Mouse (Mus musculus): ENCODE measurements around the gene Cacna1a.

The Cacna1a gene

DNA sequence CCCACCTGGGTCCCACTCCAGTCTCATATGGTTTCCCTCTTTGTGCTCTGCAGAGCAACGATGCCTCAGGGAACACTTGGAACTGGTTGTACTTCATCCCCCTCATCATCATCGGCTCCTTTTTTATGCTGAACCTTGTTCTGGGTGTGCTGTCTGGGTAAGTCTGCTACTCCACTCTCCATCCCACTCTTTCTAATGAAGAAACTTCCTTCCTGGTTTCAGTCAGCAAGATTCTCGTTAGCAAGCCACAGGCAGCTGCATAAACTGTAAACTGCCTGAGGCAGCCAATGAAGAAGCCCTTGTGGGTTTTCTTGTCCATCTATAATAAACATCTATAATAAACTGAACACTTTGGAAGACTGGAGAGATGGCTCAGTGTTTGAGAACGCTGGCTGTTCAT is 145.1 kb downstream of the Cacna1a start:
- in situ Hi-C loops (cut with MboI, MseI) = no loop called here

- in situ Hi-C loops (cut with MboI, MseI) = no loop called here
Observed at GRCm38 (mm10) chr8:84536917-84537316, 148.7 kb downstream of the Cacna1a start.

DNA sequence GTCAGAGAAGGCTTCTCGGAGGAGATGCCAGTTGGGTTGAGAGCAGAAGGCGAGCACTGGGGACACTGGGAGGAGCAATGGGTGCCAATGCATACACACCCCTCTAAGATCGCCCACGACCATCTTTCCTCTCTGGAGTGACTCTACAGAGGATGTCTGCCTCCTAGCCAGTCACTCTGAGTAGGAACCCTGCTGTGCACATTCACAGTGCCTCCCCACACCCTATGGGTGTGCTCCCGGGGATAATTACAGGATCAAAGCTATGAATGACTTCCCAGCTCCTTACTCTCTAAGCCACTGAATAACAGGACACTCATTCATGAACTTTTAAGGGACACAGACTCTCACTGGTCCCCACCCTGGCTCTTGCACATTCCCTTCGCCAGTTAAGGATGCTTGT is 151.1 kb downstream of the Cacna1a start:
- in situ Hi-C loops (cut with MboI, MseI) = no loop called here

DNA sequence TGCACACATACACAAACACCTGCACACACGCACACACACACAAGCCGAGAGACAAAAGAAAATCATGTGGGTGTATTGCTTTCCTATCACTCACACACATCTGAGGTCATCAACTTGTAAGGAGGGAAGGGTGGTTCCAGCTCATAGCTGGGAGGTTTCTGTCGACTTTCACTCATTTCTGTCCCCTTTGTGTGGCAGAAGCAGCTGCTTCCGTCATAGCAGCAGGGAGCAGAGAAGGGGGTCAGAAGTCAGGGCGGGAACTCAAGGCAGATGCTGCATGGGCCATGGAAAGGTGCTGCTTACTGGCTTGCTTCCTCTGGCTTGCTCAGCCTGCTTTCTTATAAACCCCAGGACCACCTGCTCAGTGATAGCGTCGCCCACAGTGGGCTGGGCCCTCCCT is 154.2 kb downstream of the Cacna1a start:
- in situ Hi-C loops (cut with MboI, MseI) = no loop called here

DNA sequence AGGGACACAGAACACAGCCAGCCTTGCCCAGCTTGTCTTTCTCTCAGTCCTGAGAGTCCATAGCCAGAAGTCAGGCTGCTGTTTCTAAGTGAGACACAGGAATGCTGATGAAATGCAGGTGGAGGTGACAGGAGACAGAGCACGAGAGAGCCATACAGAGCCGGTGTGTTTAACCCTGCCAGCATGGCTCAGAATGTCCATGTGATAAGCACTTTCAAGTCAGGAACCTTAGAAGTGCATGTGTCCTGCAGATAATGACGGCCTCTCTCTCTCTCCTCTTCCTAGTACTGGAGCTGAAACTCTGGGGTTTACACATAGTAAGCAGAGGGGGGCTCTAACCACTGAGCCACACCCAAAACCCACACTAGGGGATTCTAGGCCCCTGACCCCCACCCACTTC is 157.3 kb downstream of the Cacna1a start:
- in situ Hi-C loops (cut with MboI, MseI) = no loop called here

DNA sequence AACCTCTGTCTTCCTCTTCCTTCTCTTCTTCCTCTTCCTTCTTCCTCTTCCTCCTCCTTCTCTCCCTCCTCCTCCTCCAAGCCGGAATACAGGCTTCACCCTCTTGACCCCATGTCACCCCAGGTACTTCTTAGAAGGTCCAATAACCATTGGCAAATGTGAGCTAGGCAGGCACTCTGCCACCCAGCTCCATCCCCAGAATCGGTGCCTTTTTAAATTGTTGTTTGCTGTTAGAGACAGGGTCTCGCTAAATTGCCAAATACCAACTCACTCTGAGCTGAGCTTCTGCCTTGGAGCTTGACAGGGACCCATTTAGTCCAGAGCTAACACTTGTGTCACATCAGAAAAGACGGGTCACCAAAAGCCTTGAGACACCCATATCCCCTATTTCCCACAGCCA is 164.2 kb downstream of the Cacna1a start:
- in situ Hi-C loops (cut with MboI, MseI) = loop anchor here (5.0 kb wide), 1 partner anchor 190 kb away; no protein-coding TSS in a partner anchor

- in situ Hi-C loops (cut with MboI, MseI) = loop anchor here (5.0 kb wide), 1 partner anchor 191 kb away; no protein-coding TSS in a partner anchor
Observed at GRCm38 (mm10) chr8:84553106-84553505, 164.9 kb downstream of the Cacna1a start.

DNA sequence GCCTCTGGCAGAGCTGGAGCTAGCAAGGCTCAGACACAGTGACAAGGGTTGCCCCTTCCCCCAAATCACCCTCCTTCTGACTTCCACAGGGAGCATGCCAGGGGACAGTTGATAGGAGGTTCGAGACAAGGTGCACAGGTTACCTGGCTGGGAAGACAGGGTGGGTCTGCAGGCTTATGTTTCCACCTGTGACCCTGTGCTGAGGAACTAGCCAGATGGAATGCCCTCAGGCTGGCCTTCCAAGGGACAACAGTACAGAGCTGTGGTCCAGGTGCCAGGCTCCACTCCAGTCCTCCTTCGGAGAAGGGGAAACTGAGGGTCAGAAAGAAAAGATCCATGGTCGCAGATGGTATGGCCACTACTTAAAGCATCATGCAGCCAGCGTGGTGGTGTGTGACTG is 165.4 kb downstream of the Cacna1a start:
- in situ Hi-C loops (cut with MboI, MseI) = loop anchor here (5.0 kb wide), 1 partner anchor 191 kb away; no protein-coding TSS in a partner anchor

DNA sequence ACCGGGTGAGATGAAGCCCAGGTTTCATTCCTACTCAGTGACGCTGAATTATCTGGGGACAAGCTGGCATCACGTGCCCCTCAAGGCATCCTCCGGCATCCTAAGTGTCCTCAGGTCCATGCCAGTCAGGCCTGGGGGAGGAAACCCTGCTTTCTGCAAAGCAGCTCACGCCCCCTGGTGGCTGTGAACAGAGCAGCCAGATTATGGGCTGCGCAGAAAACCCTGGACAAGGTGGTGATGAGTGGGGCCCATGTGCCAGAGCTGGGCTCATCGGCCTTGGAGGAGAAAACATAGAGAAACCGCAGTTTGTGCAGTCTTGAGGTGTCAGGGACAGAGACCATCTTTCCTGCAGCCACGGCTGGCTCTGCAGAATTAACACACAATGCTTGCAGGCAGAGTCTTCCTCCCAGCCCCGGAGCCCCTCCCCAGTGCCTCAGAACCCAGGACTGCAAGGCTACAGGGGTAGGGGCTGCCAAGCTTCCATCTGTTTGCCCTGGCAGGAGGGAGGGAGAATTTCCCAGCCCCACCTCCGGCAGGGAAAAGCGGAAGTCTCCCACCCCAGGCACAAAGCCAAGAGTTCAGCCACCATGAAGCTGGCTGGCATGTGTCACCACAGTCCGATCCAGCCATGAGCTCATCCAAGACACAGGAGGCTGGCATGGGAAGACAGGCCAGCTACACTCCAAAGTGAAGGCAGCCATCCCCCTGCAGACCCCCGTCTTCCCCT is 166.2 kb downstream of the Cacna1a start:
- in situ Hi-C loops (cut with MboI, MseI) = loop anchor here (5.0 kb wide), 1 partner anchor 192 kb away; no protein-coding TSS in a partner anchor

GRCm38 (mm10) chr8:84555269-84555668 is 167.0 kb downstream of the Cacna1a start:
- in situ Hi-C loops (cut with MboI, MseI) = no loop called here

GRCm38 (mm10) chr8:84557936-84558335 is 169.7 kb downstream of the Cacna1a start:
- in situ Hi-C loops (cut with MboI, MseI) = no loop called here

GRCm38 (mm10) chr8:84559121-84559604 is 170.9 kb downstream of the Cacna1a start:
- in situ Hi-C loops (cut with MboI, MseI) = no loop called here

DNA sequence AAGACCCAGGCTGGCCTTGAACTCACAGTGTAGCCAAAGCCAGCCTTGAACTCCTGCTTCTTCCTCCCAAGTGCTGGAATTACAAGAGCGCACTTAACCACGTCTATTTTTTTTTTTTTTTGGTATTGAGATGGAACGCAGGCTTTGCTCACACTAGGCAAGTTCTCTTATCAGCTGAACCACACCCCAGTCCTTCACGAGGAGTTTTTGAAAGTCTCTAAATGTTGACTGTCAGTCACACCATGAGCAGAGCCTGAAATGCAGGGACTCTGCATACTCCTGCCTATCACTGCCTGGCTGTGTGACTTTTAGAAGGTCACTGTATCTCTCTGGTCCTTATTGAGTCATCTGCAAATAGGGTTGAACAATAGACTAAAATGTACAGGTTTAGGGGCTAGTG is 173.5 kb downstream of the Cacna1a start:
- in situ Hi-C loops (cut with MboI, MseI) = no loop called here

- in situ Hi-C loops (cut with MboI, MseI) = no loop called here
Observed at GRCm38 (mm10) chr8:84564042-84564441, 175.8 kb downstream of the Cacna1a start.

- in situ Hi-C loops (cut with MboI, MseI) = no loop called here
Observed at GRCm38 (mm10) chr8:84565577-84566360, 177.5 kb downstream of the Cacna1a start.

- in situ Hi-C loops (cut with MboI, MseI) = no loop called here
Observed at GRCm38 (mm10) chr8:84566816-84567413, 178.7 kb downstream of the Cacna1a start.

DNA sequence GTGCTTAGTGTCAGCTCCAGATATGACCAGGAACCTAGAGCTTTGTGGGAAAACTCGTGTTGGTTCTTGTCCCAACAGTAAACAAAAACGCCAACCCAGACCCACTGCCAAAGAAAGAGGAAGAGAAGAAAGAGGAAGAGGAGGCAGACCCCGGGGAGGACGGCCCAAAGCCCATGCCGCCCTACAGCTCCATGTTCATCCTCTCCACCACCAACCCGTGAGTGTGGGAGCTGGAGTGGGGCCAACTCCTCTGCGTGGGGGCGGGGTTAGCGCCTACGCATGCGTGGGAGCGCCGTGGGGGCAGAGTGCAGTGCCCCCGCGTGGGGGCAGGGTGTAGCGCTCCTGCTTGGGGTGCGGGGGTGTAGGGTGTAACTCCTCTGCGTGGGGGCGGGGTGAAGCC is 179.3 kb downstream of the Cacna1a start:
- in situ Hi-C loops (cut with MboI, MseI) = no loop called here

DNA sequence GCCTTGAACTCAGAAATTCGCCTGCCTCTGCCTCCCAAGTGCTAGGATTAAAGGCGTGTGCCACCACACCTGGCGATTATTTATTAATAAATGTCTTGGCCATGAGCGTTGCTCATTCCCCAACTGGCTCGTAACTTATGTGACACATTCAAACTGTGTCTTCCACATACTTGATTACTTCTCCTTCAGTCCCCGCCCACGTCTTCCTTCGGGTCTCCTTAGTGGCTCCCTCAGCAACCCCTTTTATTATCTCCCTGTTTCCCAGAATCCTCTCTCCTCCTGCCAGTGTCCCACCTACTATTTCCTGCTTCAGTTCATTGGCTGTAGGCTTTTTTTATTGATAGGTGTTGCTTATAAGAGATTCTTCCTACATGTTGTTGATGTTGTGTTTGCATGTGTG is 180.5 kb downstream of the Cacna1a start:
- in situ Hi-C loops (cut with MboI, MseI) = no loop called here

DNA sequence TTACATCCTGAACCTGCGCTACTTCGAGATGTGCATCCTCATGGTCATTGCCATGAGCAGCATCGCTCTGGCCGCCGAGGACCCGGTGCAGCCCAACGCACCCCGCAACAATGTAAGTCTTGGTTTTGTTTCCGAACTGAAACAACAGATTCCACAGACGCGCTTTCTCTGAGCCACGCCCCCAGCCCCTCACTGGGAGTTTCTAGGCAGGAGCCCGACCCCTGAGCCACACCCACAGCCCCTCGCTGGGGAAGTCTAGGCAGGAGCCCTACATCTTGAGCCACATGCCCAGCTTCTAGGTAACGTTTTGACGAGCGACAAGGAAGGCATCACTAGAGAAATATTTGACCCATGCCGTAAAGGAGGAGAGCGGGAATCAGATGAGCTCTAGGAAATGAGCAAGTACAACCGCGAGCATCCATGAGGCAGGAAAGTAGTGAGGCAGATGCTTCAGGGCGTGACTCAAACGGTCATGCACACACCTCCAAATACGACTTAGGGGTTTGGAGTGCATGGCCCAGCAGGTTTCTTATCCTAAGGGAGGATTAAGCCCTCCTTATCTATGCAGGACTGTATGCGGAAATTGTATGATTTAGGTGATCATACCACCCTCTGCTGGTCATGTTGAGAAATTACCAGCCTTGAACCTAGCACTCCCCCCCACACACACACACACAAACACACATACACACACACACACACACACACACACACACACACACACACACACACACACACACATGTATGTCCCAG is 181.9 kb downstream of the Cacna1a start:
- in situ Hi-C loops (cut with MboI, MseI) = no loop called here

- in situ Hi-C loops (cut with MboI, MseI) = no loop called here
Observed at GRCm38 (mm10) chr8:84577432-84577831, 189.2 kb downstream of the Cacna1a start.

DNA sequence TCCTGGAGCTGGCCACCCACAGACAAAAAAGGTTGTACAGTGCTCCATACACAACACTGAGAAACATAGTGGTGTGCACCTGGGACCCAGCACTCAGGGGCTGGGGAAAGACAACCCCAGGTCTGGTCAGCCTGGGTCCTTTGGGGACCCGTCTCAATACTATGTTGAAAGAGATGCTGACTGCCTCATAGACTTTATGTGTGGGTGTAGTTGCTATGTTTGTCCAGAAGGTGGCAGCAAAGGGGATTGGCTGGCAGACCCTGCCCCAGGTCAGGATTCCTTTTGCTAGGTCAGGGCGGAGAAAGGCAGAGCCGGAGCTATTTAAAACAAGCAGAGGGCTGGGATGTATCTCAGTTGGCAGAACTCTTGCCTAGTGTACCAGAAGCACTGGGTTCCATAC is 191.4 kb downstream of the Cacna1a start:
- in situ Hi-C loops (cut with MboI, MseI) = no loop called here

DNA sequence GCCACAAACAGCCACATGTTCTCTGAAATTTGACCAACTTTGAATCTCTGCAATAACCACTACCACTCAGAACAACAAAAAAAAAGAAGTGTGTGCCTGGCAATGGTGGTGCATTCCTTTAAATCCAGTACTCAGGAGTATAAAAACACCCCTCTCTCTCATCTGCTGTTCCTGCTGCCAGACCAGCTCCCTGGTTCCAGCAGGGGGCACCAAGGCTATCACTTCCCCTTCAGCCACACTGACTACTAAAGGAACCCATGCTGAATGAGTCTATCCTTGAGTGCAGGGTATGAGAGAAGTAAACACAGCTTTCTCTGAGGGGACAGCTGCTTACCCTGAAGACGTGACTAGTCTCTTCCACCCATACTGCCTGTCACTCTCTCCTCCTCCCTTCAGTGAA is 197.1 kb downstream of the Cacna1a start:
- in situ Hi-C loops (cut with MboI, MseI) = no loop called here

All from regulatory T cell (primary cell).